Mouse (Mus musculus): ENCODE results near the gene Neurl2. TPM values are rescaled to one million over a fixed set of nuclear protein-coding genes. Genes with fewer than 3 reads are reported as not detected.
A peak's percentile ranks its signal among the peaks of the same experiment; 100 is the strongest.
"Not testable (repeated sequence)": the region's sequence is repeated elsewhere in the genome, so short reads cannot be mapped to it uniquely, and the experiment has no call there.

The Neurl2 gene
- polyA plus RNA-seq, 1 experiment from 2014 or later, result 6.8 TPM

DNA sequence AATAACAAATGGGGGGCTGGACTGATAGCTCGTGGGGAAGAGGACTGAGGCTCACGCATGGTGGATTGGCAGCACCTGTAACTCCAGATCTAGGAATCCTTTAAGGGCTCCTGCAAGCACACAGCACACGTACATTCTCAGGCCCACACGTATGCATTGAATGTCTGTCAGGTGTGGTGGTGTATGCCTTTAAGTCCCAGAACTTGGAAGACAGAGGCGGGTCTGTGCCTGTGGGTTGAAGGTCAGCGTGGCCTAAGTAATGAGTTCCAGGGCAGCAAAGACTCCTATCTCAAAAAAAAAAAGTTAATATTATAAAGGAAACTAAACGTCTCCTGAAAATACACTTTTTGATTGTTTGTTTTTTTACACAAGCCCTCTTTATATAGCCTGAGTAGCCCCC is 26.6 kb downstream of the Neurl2 start:
- Histone ChIP-seq H3K36me3 (peaks cover 9% of the 10 kb centered on the region), H3K4me2 (peak overlapping the region; percentile 82), H3K9me3 (replicated peaks) (no peaks in the 10 kb centered on the region), H3K4me3 (replicated peaks) (no peak overlapping the region), H3K27ac (replicated peaks) (no peak overlapping the region), H3K27me3 (replicated peaks) (no peaks in the 10 kb centered on the region), H3K4me1 (peaks cover 47% of the 10 kb centered on the region), H3K9ac (replicated peaks) (no peak overlapping the region)
- WGBS, result 88% methylated on average over 7 of the region's 7 CpGs
- ATAC-seq (ENCODE audit: low FRiP score), result no peak

DNA sequence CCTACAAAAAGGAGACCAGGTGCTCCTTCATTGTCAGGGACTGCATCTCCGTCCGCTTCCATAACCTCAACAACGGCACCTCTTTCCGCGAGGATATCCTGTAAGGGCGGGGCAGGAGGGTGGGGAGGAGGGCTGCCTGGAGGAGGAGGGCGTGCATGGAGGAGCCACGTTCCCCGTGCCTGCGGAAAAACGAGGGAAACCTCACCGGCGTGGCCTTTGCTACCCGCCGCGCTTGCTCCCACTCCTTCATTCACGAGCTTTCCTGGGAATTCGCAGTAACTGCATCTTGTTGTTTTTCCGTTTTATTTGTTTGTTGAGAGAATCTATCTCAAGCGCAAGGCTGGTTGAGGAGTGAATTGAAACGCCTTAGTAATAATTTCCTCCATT is 27.9 kb downstream of the Neurl2 start:
- peak; percentile 43 for ATAC-seq (ENCODE audit: low FRiP score)
- Histone ChIP-seq H3K36me3 (peaks cover 16% of the 10 kb centered on the region), H3K9ac (replicated peaks) (peak overlapping the region; percentile 86), H3K4me2 (peak overlapping the region; percentile 82), H3K9me3 (replicated peaks) (no peaks in the 10 kb centered on the region), H3K27me3 (replicated peaks) (no peaks in the 10 kb centered on the region), H3K4me1 (peaks cover 47% of the 10 kb centered on the region), H3K27ac (replicated peaks) (peak overlapping the region; percentile 91), H3K4me3 (replicated peaks) (peak overlapping the region; percentile 96)
- WGBS, result under 1% methylated on average over 21 of the region's 21 CpGs

DNA sequence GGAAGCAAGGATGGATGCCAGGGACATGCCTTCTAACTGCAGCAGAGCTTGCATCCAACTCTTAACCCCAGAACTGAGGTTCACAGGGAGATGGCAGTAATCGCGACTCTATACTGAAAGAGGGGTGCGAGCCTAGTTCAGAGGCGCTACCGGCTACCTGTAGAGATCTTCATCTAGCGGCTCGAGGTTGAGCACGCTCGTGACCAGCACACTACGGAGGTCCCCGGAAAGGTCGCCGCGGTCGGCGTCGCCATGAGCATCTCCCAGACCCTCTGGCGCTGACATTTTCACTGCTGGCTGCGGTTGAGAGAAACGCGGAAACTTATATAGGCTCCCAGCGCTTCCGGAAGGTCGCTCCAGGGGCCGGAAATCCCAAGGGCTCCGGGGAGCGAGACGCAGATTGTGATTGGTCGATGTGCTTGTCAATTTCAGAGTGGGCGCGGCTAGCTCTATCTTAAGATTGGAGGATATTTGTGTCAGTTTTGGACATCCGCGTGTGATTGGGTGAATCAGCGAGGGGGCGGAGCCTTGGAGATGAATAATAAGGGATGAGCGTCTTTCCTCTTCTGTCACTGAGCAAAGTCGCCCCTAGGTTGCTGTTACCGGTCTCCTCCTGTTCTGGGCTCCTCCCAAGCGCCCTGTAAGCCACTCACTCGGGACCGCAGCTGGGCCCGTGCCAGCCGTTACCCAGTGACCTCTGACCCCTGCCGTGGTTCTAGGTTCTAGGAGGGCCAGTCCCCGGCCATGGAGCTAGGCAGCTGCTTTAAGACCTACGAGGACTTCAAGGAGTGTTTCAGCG is 28.5 kb downstream of the Neurl2 start, which contains the start of the genes Acot8 and Zswim3:
Acot8 (minus strand) TSS at position 350 of the 799 bp plus-strand sequence.
Zswim3 (plus strand) TSS at position 566 of the 799 bp plus-strand sequence.
- Histone ChIP-seq H3K4me2 (peak within 1 kb of the TSS; percentile 82), H3K4me3 (replicated peaks) (peak within 1 kb of the TSS; percentile 96), H3K27me3 (replicated peaks) (no peaks in the 10 kb centered on the region), H3K27ac (replicated peaks) (peak within 1 kb of the TSS; percentile 91), H3K4me1 (peaks cover 47% of the 10 kb centered on the region), H3K36me3 (peaks cover 17% of the 10 kb centered on the region), H3K9ac (replicated peaks) (peak within 1 kb of the TSS; percentile 86), H3K9me3 (replicated peaks) (no peaks in the 10 kb centered on the region)
- peak; percentile 97 for ATAC-seq (ENCODE audit: low FRiP score)
- under 1% methylated on average over 47 of the region's 47 CpGs for WGBS

DNA sequence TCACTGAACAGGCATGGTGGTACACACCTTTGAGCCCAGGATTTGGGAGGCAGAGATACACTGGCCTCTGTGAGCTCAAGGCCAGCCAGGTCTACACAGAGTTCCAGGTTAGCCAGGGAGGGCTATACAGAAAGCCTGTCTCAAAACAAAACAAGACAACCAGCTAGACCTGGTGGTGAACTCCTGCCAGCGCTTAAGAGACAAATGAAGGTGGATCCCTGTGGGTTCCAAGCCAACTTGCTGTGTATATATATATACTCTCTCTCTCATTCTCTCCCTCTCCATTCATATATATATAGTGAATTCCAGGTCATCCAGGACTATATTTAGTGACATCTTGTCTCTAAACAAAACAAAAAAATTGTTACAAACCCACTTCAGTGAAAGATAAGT is 29.3 kb downstream of the Neurl2 start:
- no peaks in the 10 kb centered on the region for H3K27me3 ChIP-seq (replicated peaks)
- H3K36me3 ChIP-seq, result peaks cover 16% of the 10 kb centered on the region
- peak overlapping the region; percentile 89; the same call in 1 of the 2 replicates for H3K27ac ChIP-seq (replicated peaks)
- H3K9me3 ChIP-seq (replicated peaks), result no peaks in the 10 kb centered on the region
- peak overlapping the region; percentile 76 for H3K9ac ChIP-seq (replicated peaks)
- H3K4me2 ChIP-seq, result peak overlapping the region; percentile 67
- no peak for ATAC-seq (ENCODE audit: low FRiP score)
- 63% methylated on average over 1 of the region's 1 CpGs for whole genome bisulfite sequencing
- peak overlapping the region; percentile 96 for H3K4me3 ChIP-seq (replicated peaks)
- H3K4me1 ChIP-seq, result peaks cover 47% of the 10 kb centered on the region

DNA sequence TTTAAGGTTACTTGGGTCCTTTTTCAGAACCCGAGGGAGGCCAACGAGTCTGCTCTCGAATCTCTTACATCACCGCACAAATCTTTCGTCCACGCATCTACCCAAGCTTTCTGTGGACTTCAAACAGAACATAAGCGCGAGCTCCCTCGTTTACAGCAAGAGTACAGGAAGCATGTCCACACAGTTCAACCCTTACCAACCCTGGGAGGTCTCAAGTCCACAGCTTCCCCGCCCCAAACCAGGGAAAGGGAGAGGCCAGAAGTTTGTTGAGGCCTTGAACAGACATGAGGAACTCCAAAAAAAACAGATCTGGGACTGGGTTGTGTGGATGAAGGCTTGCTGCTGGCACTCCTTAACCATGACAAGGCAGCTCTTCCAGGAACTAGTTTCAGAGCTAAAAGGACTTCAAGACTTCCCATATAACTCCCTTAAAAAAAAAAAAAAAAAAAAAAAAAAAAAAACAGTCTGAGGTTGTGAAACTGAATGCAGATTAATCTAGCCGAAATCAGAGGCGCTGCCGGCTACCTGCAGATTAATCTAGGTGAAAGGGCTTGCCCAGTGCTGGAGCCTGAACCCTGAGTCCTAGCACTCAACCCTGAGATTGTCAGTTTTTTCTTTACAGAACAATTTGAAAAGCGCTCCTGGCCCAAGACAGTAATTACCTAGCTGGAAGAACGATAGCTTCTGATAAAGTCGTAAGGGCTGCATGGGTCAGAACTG is 29.9 kb downstream of the Neurl2 start:
- H3K36me3 ChIP-seq, result peaks cover 13% of the 10 kb centered on the region; the same call in 1 of the 2 replicates
- H3K4me1 ChIP-seq, result peaks cover 47% of the 10 kb centered on the region
- peak overlapping the region; percentile 96 for H3K4me3 ChIP-seq (replicated peaks)
- no peak for ATAC-seq (ENCODE audit: low FRiP score)
- no peak overlapping the region for H3K27ac ChIP-seq (replicated peaks)
- H3K9me3 ChIP-seq (replicated peaks), result no peaks in the 10 kb centered on the region
- 95% methylated on average over 16 of the region's 16 CpGs for WGBS
- H3K4me2 ChIP-seq, result peak overlapping the region; percentile 67
- H3K27me3 ChIP-seq (replicated peaks), result no peaks in the 10 kb centered on the region
- peak overlapping the region; percentile 76; the same call in 1 of the 2 replicates for H3K9ac ChIP-seq (replicated peaks)

DNA sequence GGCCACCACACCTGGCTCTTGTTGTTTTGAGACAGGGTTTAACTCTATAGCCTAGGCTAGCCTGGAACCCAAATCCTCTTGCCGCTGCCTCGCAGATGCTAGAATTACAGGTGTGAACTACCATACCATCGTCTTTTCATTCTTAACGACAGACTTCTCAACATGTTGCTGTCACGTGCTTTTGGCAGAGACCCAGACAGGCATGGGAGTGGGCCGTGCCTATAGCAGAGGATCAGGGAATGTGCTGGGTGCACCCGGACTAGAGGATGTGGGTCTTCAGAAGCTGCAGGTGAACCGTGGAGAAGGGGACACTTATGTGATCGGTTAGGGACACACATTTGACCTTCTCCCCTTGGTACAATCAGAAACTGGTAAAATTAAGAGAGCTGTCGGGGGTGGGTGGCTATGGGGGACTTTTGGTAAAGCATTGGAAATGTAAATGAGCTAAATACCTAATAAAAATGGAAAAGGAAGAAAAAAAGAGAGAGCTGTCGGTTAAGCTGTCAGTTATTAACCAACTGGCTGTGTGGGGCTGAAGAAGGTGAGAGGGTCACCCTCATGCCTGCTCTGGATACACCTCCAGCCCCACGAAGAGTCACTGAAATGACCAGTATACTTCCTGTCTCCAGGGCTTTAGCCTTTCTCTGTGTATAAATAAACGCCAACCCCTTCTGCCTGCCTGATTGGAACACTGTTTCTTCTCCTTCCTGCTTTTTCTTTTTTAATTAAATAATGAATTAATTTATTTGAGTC is 32.8 kb downstream of the Neurl2 start:
- H3K4me3 ChIP-seq (replicated peaks), result no peak overlapping the region
- H3K27me3 ChIP-seq (replicated peaks), result no peaks in the 10 kb centered on the region
- H3K36me3 ChIP-seq, result peaks cover 38% of the 10 kb centered on the region
- H3K9me3 ChIP-seq (replicated peaks), result no peaks in the 10 kb centered on the region
- H3K9ac ChIP-seq (replicated peaks), result no peak overlapping the region
- ATAC-seq (ENCODE audit: low FRiP score), result no peak
- no peak overlapping the region for H3K4me2 ChIP-seq
- 95% methylated on average over 13 of the region's 13 CpGs for WGBS
- no peak overlapping the region for H3K27ac ChIP-seq (replicated peaks)
- peaks cover 23% of the 10 kb centered on the region for H3K4me1 ChIP-seq

DNA sequence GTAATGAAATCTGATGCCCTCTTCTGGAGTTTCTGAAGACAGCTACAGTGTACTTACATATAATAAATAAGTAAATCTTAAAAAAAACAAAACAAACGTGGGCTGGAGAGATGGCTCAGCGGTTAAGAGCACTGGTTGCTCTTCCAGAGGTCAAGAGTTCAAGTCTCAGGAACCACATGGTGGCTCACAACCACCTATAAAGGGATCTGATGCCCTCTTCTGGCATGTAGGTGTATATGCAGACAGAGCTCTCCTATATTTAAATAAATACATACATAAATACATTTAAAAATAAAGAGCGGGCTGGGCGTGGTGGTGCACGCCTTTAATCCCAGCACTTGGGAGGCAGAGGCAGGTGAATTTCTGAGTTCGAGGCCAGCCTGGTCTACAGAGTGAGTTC is 34.7 kb downstream of the Neurl2 start:
- H3K27ac ChIP-seq (replicated peaks); H3K9ac ChIP-seq (replicated peaks); H3K4me2 ChIP-seq; H3K27me3 ChIP-seq (replicated peaks); H3K9me3 ChIP-seq (replicated peaks); ATAC-seq (ENCODE audit: low FRiP score); H3K4me3 ChIP-seq (replicated peaks): not testable (repeated sequence)
- WGBS, result 84% methylated on average over 6 of the region's 6 CpGs
- H3K36me3 ChIP-seq, result peaks cover 44% of the 10 kb centered on the region
- peaks cover 16% of the 10 kb centered on the region for H3K4me1 ChIP-seq

DNA sequence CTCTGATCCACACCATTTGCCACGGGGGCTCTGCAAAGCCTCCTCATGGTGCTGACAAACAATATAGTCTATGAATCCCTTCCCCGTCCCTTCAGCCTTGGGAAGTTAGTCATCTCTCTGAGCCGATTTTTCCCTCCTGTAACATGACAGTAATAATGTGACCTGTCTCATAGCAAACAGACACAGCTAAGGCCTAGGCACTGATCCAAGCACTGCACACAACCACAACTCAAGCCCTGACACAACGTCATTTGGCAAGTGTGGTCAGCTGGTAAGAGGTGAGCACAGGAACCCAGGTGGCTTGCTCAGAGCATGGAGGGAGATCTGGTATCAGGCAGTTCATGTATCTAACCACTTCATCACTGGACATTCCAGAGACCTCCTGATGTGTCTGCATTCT is 37.4 kb downstream of the Neurl2 start:
- no peaks in the 10 kb centered on the region for H3K27me3 ChIP-seq (replicated peaks)
- no peaks in the 10 kb centered on the region for H3K9me3 ChIP-seq (replicated peaks)
- H3K4me1 ChIP-seq, result no peaks in the 10 kb centered on the region
- no peak overlapping the region for H3K4me3 ChIP-seq (replicated peaks)
- no peak for ATAC-seq (ENCODE audit: low FRiP score)
- no peak overlapping the region for H3K27ac ChIP-seq (replicated peaks)
- no peak overlapping the region for H3K4me2 ChIP-seq
- peaks cover 61% of the 10 kb centered on the region for H3K36me3 ChIP-seq
- H3K9ac ChIP-seq (replicated peaks), result no peak overlapping the region
- WGBS, result 80% methylated on average over 4 of the region's 4 CpGs

DNA sequence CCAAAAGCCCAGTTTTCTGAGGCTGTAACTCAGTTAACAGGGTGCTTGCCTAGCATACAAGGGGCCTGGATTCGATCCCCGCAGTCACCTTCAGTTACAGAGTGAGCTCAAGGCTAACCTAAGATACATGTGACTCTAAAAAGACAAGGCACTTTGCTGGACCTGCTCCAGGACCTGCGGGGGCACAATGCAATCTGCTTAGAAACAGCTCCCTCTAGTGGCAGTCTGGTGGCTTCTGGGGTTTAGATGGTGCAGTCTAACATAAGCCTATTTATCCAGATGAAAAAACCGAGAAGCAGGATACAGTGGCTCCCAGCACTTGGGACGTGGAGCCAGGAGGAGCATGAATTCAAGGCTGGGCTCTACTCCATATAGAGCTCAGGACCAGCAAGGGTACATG is 39.0 kb downstream of the Neurl2 start:
- H3K36me3 ChIP-seq, result peaks cover 58% of the 10 kb centered on the region
- H3K4me1 ChIP-seq, result no peaks in the 10 kb centered on the region
- no peaks in the 10 kb centered on the region for H3K9me3 ChIP-seq (replicated peaks)
- no peak overlapping the region for H3K27ac ChIP-seq (replicated peaks)
- H3K27me3 ChIP-seq (replicated peaks), result no peaks in the 10 kb centered on the region
- no peak overlapping the region for H3K4me3 ChIP-seq (replicated peaks)
- no peak overlapping the region for H3K4me2 ChIP-seq
- ATAC-seq (ENCODE audit: low FRiP score), result no peak
- WGBS, result 32% methylated on average over 5 of the region's 5 CpGs
- H3K9ac ChIP-seq (replicated peaks), result no peak overlapping the region

DNA sequence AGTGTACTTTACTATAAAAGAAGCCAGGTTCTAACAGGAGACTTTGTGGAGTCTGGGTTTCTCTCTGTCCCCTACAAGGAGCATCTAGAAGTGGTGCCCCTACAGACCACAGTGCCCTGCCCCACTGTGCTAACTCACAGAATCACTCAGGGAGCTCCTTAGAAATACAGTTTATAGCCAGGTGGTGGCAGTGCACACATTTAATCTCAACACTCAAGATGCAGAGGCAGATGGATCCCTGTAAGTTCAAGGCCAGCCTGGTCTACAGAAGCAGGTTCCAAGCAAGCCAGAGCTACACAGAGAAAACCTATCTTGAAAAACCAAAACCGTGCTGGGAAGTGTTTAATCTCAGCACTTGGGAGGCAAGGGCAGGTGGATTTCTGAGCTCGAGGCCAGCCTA is 39.5 kb downstream of the Neurl2 start:
- Histone ChIP-seq H3K9ac (replicated peaks) (no peak overlapping the region), H3K4me2 (no peak overlapping the region), H3K4me3 (replicated peaks) (no peak overlapping the region), H3K4me1 (no peaks in the 10 kb centered on the region; the same call in 1 of the 2 replicates), H3K27ac (replicated peaks) (no peak overlapping the region), H3K27me3 (replicated peaks) (no peaks in the 10 kb centered on the region), H3K36me3 (peaks cover 62% of the 10 kb centered on the region), H3K9me3 (replicated peaks) (no peaks in the 10 kb centered on the region)
- no peak for ATAC-seq (ENCODE audit: low FRiP score)
- 94% methylated on average over 2 of the region's 2 CpGs for WGBS

DNA sequence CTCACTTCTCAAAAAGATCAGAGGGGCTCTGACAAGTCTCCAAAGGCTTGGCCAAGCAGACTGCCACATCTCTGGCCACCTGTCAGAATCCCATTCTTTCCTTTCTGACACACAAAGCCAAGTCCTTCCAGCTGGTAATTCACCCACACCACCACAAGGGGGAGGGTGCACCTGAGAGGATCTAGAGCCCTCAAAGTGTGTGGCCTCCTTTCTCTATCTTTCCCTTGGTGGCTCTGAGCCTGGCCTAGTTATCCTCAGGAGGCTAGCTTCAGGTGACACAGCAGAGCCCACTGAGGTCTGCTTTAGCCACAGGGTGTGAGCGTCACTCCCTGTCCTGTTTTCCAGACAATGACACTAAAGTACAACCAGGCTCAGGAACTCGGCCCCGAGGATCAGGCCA is 40.0 kb downstream of the Neurl2 start:
- ATAC-seq (ENCODE audit: low FRiP score), result no peak
- H3K9ac ChIP-seq (replicated peaks), result no peak overlapping the region
- no peak overlapping the region for H3K4me2 ChIP-seq
- H3K4me1 ChIP-seq, result peaks cover 5% of the 10 kb centered on the region
- H3K27ac ChIP-seq (replicated peaks), result no peak overlapping the region
- WGBS, result 83% methylated on average over 3 of the region's 3 CpGs
- no peaks in the 10 kb centered on the region for H3K9me3 ChIP-seq (replicated peaks)
- H3K27me3 ChIP-seq (replicated peaks), result no peaks in the 10 kb centered on the region
- peaks cover 61% of the 10 kb centered on the region for H3K36me3 ChIP-seq
- no peak overlapping the region for H3K4me3 ChIP-seq (replicated peaks)
